Mouse (Mus musculus) thymus, postnatal 25 days (tissue): ENCODE results near the gene Cic.

Source experiments
- DNase-seq: peaks from one replicate; pipeline ENCODE4 v3.0.0; 2022

Cic gene

GRCm38 (mm10) chr7:25284766-25285165, 17.3 kb downstream of the Cic start:
- no peak for DNase-seq

- no peak for DNase-seq
Observed at GRCm38 (mm10) chr7:25285511-25286238, 18.2 kb downstream of the Cic start.

- no peak for DNase-seq
Observed at GRCm38 (mm10) chr7:25286989-25287388, 19.5 kb downstream of the Cic start.

GRCm38 (mm10) chr7:25288011-25288410, 20.5 kb downstream of the Cic start:
- DNase-seq = no peak

GRCm38 (mm10) chr7:25288721-25289120, 21.2 kb downstream of the Cic start:
- DNase-seq = no peak

GRCm38 (mm10) chr7:25289925-25290324, 22.4 kb downstream of the Cic start:
- DNase-seq = no peak

GRCm38 (mm10) chr7:25290463-25290862, 23.0 kb downstream of the Cic start:
- DNase-seq = no peak

GRCm38 (mm10) chr7:25290911-25291310, 23.4 kb downstream of the Cic start:
- DNase-seq = no peak

- DNase-seq = no peak
Observed at GRCm38 (mm10) chr7:25292107-25292506, 24.6 kb downstream of the Cic start.

- no peak for DNase-seq
Observed at GRCm38 (mm10) chr7:25293191-25293739, 25.8 kb downstream of the Cic start.

- no peak for DNase-seq
Observed at GRCm38 (mm10) chr7:25294495-25294894, 27.0 kb downstream of the Cic start.

- no peak for DNase-seq
Observed at GRCm38 (mm10) chr7:25294960-25295722, 27.6 kb downstream of the Cic start.

GRCm38 (mm10) chr7:25296945-25297453, 29.5 kb downstream of the Cic start:
- peak; percentile 65 for DNase-seq

GRCm38 (mm10) chr7:25297454-25298325, 30.2 kb downstream of the Cic start, which contains the start of gene Pafah1b3:
TSS of gene Pafah1b3 (minus strand) at chr7:25297986.
- peak; percentile 89 for DNase-seq

GRCm38 (mm10) chr7:25301063-25301462, 33.6 kb downstream of the Cic start, which contains the start of gene Prr19:
TSS of gene Prr19 (plus strand) at chr7:25301411.
- no peak for DNase-seq

- no peak for DNase-seq
Observed at GRCm38 (mm10) chr7:25303003-25303684, 35.6 kb downstream of the Cic start.

- no peak for DNase-seq
Observed at GRCm38 (mm10) chr7:25303685-25304006, 36.1 kb downstream of the Cic start.

- DNase-seq = no peak
Observed at GRCm38 (mm10) chr7:25305481-25305880, 38.0 kb downstream of the Cic start.

GRCm38 (mm10) chr7:25305956-25306613, 38.6 kb downstream of the Cic start, which contains the start of gene Tmem145:
TSS of gene Tmem145 (plus strand) at chr7:25306106.
- no peak for DNase-seq

- DNase-seq = no peak
Observed at GRCm38 (mm10) chr7:25306614-25306996, 39.1 kb downstream of the Cic start.

GRCm38 (mm10) chr7:25308702-25309318, 41.3 kb downstream of the Cic start:
- DNase-seq = no peak
